Mouse (Mus musculus): Measurements from ENCODE around the gene Erbb2. TPM values are rescaled to one million over a fixed set of nuclear protein-coding genes. Genes with fewer than 3 reads are reported as not detected.
"Not testable (repeated sequence)": the region's sequence is repeated elsewhere in the genome, so short reads cannot be mapped to it uniquely, and the experiment has no call there.

Gene Erbb2
- total and polyA plus RNA-seq, 2 experiments from 2014 or later = 3.7 to 4.9 TPM

DNA sequence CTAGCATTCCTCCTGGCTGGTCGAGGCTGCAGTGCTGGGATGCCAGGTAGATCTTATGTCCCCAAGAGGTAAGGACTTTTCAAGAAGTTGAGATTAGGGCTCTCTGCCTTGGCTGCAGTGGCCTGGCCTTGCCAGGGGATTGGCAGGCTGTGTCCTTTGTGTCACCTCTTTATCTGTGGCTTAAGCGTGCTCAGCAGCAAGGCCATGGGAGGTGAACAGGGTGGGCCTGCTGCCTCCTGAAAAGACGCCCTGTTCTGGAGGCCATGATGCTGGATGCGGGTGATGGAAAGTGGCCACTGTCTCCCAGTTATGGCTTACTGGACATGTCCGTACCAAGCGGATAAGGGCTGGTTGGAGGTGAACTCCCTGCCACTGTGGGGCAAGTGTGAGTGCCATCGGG lies 32.9 kb upstream of the Erbb2 start:
- no peak for ATAC-seq
- peaks cover 59% of the 10 kb centered on the region for H3K36me3 ChIP-seq (ENCODE audit: insufficient read depth)
- no peak for DNase-seq
- H3K9ac ChIP-seq = no peak overlapping the region
- H3K27me3 ChIP-seq (ENCODE audit: insufficient read depth, low read length) = no peaks in the 10 kb centered on the region
- no peak overlapping the region for H3K4me3 ChIP-seq (ENCODE audit: low read depth, low read length)
- TF ChIP-seq CTCF (IDR thresholded peaks at IDR 0.05; ENCODE audit: low read depth) = no peak
- no peaks in the 10 kb centered on the region for H3K4me1 ChIP-seq (ENCODE audit: insufficient read depth)
- H3K4me2 ChIP-seq (ENCODE audit: low read depth) = no peak overlapping the region
- no peak overlapping the region for H3K27ac ChIP-seq (ENCODE audit: low read depth, low read length)
- no peaks in the 10 kb centered on the region for H3K9me3 ChIP-seq (ENCODE audit: low read length)
- WGBS = 87% methylated on average over 7 of the region's 7 CpGs

DNA sequence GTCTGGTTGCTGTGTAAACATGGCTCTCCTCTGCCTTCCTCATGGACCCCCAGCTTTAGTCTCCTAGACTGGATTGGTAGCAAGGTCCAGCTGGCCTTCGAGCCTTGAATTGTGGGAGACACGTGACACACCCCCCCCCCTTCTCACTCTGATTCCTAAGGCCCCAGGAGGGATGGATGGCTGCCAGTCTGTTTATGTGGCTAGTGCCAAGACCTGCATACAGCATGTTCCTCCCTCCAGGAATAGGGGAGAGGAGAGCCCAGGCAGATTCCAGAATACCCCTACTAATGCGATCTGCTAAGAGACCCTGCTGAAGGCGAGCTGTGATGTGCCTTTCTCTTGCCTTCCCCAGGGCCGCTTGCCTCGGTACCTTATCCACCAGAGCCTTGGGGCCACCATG lies 32.2 kb upstream of the Erbb2 start:
- no peaks in the 10 kb centered on the region for H3K27me3 ChIP-seq (ENCODE audit: insufficient read depth, low read length)
- H3K4me3 ChIP-seq (ENCODE audit: low read depth, low read length) = no peak overlapping the region
- peak; percentile 48 for DNase-seq
- no peak overlapping the region for H3K4me2 ChIP-seq (ENCODE audit: low read depth)
- H3K36me3 ChIP-seq (ENCODE audit: insufficient read depth) = peaks cover 54% of the 10 kb centered on the region
- no peak overlapping the region for H3K27ac ChIP-seq (ENCODE audit: low read depth, low read length)
- H3K9ac ChIP-seq = no peak overlapping the region
- no peak for ATAC-seq
- no peaks in the 10 kb centered on the region for H3K4me1 ChIP-seq (ENCODE audit: insufficient read depth)
- WGBS = 63% methylated on average over 6 of the region's 6 CpGs
- TF ChIP-seq CTCF (IDR thresholded peaks at IDR 0.05; ENCODE audit: low read depth) = no peak
- H3K9me3 ChIP-seq (ENCODE audit: low read length) = no peaks in the 10 kb centered on the region

DNA sequence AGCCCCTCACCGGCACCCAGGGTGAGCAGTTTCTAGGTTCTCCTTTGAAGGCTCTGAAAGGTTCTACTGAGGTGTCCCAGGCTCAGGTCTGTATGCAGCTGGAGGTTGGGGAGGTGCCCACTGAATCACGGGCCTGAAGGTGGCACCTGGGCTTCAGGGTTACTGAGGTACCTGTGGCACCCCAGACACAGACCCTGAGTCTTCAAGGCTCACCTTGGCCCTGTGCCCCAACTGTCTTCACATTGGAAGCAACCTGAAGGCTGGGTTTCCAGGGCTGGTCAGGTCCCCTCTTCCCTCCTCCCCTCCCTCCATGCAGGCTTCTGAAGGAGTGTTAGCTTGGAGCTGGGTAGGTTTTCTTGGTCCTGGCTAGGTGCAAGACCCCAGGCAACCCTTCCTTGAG lies 30.6 kb upstream of the Erbb2 start:
- DNase-seq (no peak), ATAC-seq (no peak)
- Histone ChIP-seq H3K27me3 (ENCODE audit: insufficient read depth, low read length) (no peaks in the 10 kb centered on the region; the same call in 1 of the 2 replicates), H3K9me3 (ENCODE audit: low read length) (no peaks in the 10 kb centered on the region), H3K27ac (ENCODE audit: low read depth, low read length) (no peak overlapping the region), H3K4me3 (ENCODE audit: low read depth, low read length) (no peak overlapping the region), H3K4me1 (ENCODE audit: insufficient read depth) (no peaks in the 10 kb centered on the region), H3K36me3 (ENCODE audit: insufficient read depth) (peaks cover 39% of the 10 kb centered on the region), H3K4me2 (ENCODE audit: low read depth) (no peak overlapping the region), H3K9ac (no peak overlapping the region)
- TF ChIP-seq CTCF (IDR thresholded peaks at IDR 0.05; ENCODE audit: low read depth) = no peak
- 92% methylated on average over 2 of the region's 2 CpGs for WGBS

DNA sequence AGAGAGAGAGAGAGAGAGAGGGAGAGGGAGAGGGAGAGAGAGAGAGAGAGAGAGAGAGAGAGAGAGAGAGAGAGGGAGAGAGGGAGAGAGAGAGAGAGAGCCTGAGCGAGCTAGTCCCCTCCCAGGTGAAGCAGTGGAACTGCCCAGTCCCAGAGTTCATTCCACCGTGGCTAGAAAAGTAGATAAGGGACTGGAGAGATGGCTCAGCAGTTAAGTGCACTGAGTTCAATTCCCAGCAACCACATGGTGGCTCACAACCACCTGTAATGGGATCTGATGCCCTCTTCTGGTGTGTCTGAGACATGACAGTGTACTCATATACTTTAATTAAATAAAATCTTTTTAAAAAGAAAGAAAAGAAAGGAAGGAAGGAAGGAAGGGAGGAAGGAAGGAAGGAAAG lies 29.9 kb upstream of the Erbb2 start:
- not testable (repeated sequence) for H3K4me2 ChIP-seq (ENCODE audit: low read depth); H3K4me3 ChIP-seq (ENCODE audit: low read depth, low read length)

DNA sequence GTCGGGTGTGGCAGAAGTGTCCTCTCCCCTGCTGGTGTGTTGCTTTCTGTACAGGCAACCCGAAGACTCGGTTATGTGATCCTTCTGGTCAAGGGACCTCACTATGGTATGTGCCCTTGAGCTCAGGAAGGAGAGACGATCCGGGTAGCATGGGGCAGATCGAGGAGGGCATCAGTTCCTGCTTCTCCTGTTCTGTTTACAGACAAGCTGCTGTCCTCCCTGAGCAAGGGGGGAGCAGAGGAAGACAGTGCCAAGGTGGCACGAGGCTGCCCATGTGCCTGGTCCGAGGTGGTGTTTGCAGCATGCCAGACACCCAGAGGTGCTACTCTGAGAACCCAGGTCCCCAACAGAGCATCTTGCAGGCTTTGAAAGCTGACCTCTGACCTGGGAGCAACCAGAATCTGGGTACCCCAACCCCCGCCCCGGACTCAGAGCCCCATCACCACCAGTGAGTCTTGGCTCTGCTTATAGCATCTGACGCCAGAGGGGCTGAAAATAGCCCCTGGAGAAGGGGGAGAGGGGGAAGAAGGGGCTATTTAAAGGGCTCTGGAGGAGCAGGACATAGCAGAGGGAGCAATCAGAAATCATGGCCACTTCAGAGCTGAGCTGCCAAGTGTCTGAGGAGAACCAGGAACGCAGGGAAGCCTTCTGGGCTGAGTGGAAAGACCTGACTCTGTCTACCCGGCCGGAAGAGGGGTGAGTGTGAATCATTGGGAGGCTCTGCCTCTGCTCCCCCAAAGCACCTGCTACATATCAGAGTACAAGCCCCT lies 28.8 kb upstream of the Erbb2 start, which contains the start of gene Tcap:
Gene Tcap, plus strand, starts transcription at position 551 of the 770 bp plus-strand sequence.
- no peak within 1 kb of the TSS for H3K4me3 ChIP-seq (ENCODE audit: low read depth, low read length)
- H3K4me1 ChIP-seq (ENCODE audit: insufficient read depth) = no peaks in the 10 kb centered on the region
- H3K27me3 ChIP-seq (ENCODE audit: insufficient read depth, low read length) = no peaks in the 10 kb centered on the region; the same call in 1 of the 2 replicates
- no peak for ATAC-seq
- WGBS = 69% methylated on average over 14 of the region's 14 CpGs
- no peak within 1 kb of the TSS for H3K4me2 ChIP-seq (ENCODE audit: low read depth)
- H3K9ac ChIP-seq = no peak within 1 kb of the TSS
- peaks cover 22% of the 10 kb centered on the region for H3K36me3 ChIP-seq (ENCODE audit: insufficient read depth)
- TF ChIP-seq CTCF (IDR thresholded peaks at IDR 0.05; ENCODE audit: low read depth) = no peak
- no peak for DNase-seq
- H3K27ac ChIP-seq (ENCODE audit: low read depth, low read length) = no peak within 1 kb of the TSS
- no peaks in the 10 kb centered on the region for H3K9me3 ChIP-seq (ENCODE audit: low read length)

More for the DNA sequence above, 29.9 kb upstream of the Erbb2 start:
- H3K27ac ChIP-seq (ENCODE audit: low read depth, low read length); H3K4me1 ChIP-seq (ENCODE audit: insufficient read depth); H3K9ac ChIP-seq; H3K9me3 ChIP-seq (ENCODE audit: low read length); ATAC-seq; H3K27me3 ChIP-seq (ENCODE audit: insufficient read depth, low read length); DNase-seq: not testable (repeated sequence)
- TF ChIP-seq CTCF (IDR thresholded peaks at IDR 0.05; ENCODE audit: low read depth) = 0 out of 2 replicates have a peak, but pooled peaks have one; percentile 11
- WGBS = 41% methylated on average over 2 of the region's 2 CpGs
- peaks cover 33% of the 10 kb centered on the region for H3K36me3 ChIP-seq (ENCODE audit: insufficient read depth)

DNA sequence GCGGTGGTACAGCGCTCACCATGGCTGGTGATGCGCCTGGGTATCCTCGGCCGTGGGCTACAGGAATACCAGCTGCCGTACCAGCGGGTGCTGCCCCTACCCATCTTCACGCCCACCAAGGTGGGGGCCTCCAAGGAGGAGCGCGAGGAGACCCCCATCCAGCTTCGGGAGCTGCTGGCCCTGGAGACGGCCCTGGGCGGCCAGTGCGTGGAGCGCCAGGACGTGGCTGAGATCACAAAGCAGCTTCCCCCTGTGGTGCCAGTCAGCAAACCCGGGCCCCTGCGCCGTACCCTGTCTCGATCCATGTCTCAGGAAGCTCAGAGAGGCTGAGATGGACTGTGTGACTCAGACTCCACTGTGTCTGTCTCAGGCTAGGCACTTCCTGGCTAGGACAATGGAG lies 28.1 kb upstream of the Erbb2 start:
- Histone ChIP-seq H3K27ac (ENCODE audit: low read depth, low read length) (no peak overlapping the region), H3K4me2 (ENCODE audit: low read depth) (no peak overlapping the region), H3K9ac (no peak overlapping the region), H3K27me3 (ENCODE audit: insufficient read depth, low read length) (no peaks in the 10 kb centered on the region; the same call in 1 of the 2 replicates), H3K36me3 (ENCODE audit: insufficient read depth) (peaks cover 16% of the 10 kb centered on the region), H3K4me1 (ENCODE audit: insufficient read depth) (no peaks in the 10 kb centered on the region), H3K9me3 (ENCODE audit: low read length) (no peaks in the 10 kb centered on the region), H3K4me3 (ENCODE audit: low read depth, low read length) (no peak overlapping the region)
- no peak for ATAC-seq
- 72% methylated on average over 20 of the region's 20 CpGs for WGBS
- no peak for TF ChIP-seq CTCF (IDR thresholded peaks at IDR 0.05; ENCODE audit: low read depth)
- DNase-seq = no peak
